In genomic region chr4:45483271-45484245, GRCm38 (mm10) we compare ENCODE assay signal across 8 mouse cellular contexts. TPM values are rescaled to one million over a fixed set of nuclear protein-coding genes. Genes with fewer than 3 reads are reported as not detected.
DNase-seq lines count a peak whose midpoint lies in the region; ATAC-seq lines count a peak whose summit lies in the region.

No protein-coding gene starts in this region.

- 58% methylated on average over 8 of the region's 8 CpGs for WGBS in heart, embryonic 12.5 days
- 44% methylated on average over 8 of the region's 8 CpGs for WGBS in liver, embryonic 12.5 days (ENCODE audit: insufficient replicate concordance)

- peaks cover 9% of the 10 kb centered on the region; the same call in 1 of the 2 replicates for H3K27me3 ChIP-seq in heart, embryonic 12.5 days (replicated peaks)
- H3K27me3 ChIP-seq in liver, embryonic 12.5 days (replicated peaks): no peaks in the 10 kb centered on the region

- no peaks in the 10 kb centered on the region for H3K9me3 ChIP-seq in heart, embryonic 12.5 days (replicated peaks)
- no peaks in the 10 kb centered on the region for H3K9me3 ChIP-seq in liver, embryonic 12.5 days (replicated peaks)

- peak; percentile 41 for DNase-seq in kidney, adult 11 months
- no peak for DNase-seq in kidney, postnatal 4 days
- DNase-seq in adrenal gland, adult 8-10 months: peak; percentile 74
- DNase-seq in cerebellum, postnatal 25 days: no peak
- no peak for DNase-seq in right cerebral cortex, postnatal 36 days (ENCODE audit: low spot score in 2 of 2)

- peaks cover 97% of the 10 kb centered on the region for H3K4me1 ChIP-seq in heart, embryonic 12.5 days (replicated peaks)
- peaks cover 98% of the 10 kb centered on the region for H3K4me1 ChIP-seq in liver, embryonic 12.5 days

- no peak overlapping the region for H3K4me3 ChIP-seq in heart, embryonic 12.5 days
- peak overlapping the region; percentile 18 for H3K4me3 ChIP-seq in liver, embryonic 12.5 days

- H3K9ac ChIP-seq in heart, embryonic 12.5 days: peak overlapping the region; percentile 51
- peak overlapping the region; percentile 68 for H3K9ac ChIP-seq in liver, embryonic 12.5 days

- peak overlapping the region; percentile 25 for H3K4me2 ChIP-seq in heart, embryonic 12.5 days
- peak overlapping the region; percentile 62 for H3K4me2 ChIP-seq in liver, embryonic 12.5 days

- H3K27ac ChIP-seq in heart, embryonic 12.5 days (ENCODE audit: poor library complexity, severe bottlenecking): peak overlapping the region; percentile 93
- H3K27ac ChIP-seq in liver, embryonic 12.5 days: peak overlapping the region; percentile 100

- peak; percentile 69 for ATAC-seq in heart, embryonic 12.5 days (ENCODE audit: insufficient number of reproducible peaks, low FRiP score)
- peak; percentile 97 for ATAC-seq in liver, embryonic 12.5 days
- no peak for ATAC-seq in CD4-positive, CD25-positive, alpha-beta regulatory T cell, adult 4 months

- H3K36me3 ChIP-seq in heart, embryonic 12.5 days: peaks cover 15% of the 10 kb centered on the region
- H3K36me3 ChIP-seq in liver, embryonic 12.5 days: peaks cover 45% of the 10 kb centered on the region

RNA-seq across cellular contexts. Expression of gene Shb, which starts 48.7 kb away (rescaled TPM):
- 100 to 1,000 TPM in 2 of 4 experiments, 10 to 100 TPM in 2; 39.5 to 104 (median 79.0) TPM for total RNA-seq in adrenal gland, adult 8-10 months (2022)
- 13.9 and 15.3 TPM in 2 replicates for polyA plus RNA-seq in heart, embryonic 12.5 days (2016; fragmentation: Nextera tagmentation; extraction: Ambion mirVana)
- 8.7 and 9.9 TPM in 2 replicates for polyA plus RNA-seq in liver, embryonic 12.5 days (2016; fragmentation: Nextera tagmentation; extraction: Ambion mirVana)
- under 1 TPM in 1 of 2 experiments, not detected in 1; 0.34 TPM for polyA plus RNA-seq in CD4-positive, CD25-positive, alpha-beta regulatory T cell, adult 4 months (2017; shearing (Covaris generic))

Comparison
In these comparisons a context has a peak if more than half of its experiments do, and no peak if none do; other contexts are left out.
1. DNase-seq: peak in kidney, adult 11 months (single experiment) and adrenal gland, adult 8-10 months (single experiment); none in kidney, postnatal 4 days (0 of 2), cerebellum, postnatal 25 days (0 of 2) and right cerebral cortex, postnatal 36 days (0 of 2).